Mouse (Mus musculus) myocyte (in vitro differentiated cells): ENCODE measurements around the gene Mettl7a2.

Source experiments
- E2F4 ChIP-seq: IDR thresholded peaks from one replicate; pipeline ENCODE4 v1.6.1; 2011; ENCODE audit warnings: mild to moderate bottlenecking, control low read depth, moderate library complexity; ENCODE audit not compliant: insufficient read depth
- MAX ChIP-seq: IDR thresholded peaks from one replicate; pipeline ENCODE4 v1.6.1; 2011; ENCODE audit warnings: low read depth, mild to moderate bottlenecking, control low read depth
- MYOD1 ChIP-seq, 3 experiments: IDR thresholded peaks; one replicate each; pipeline ENCODE4 v1.6.1; 2011; ENCODE audit warnings: control low read depth in 2 of 3, low read depth in 2 of 3, mild to moderate bottlenecking in 2 of 3, moderate library complexity in 1 of 3; ENCODE audit not compliant: insufficient read length in 2 of 3, control insufficient read depth in 1 of 3
- MYOG ChIP-seq, 3 experiments: IDR thresholded peaks; one replicate each; pipeline ENCODE4 v1.6.1; 2011; ENCODE audit warnings: control low read depth in 2 of 3, low read depth in 2 of 3, mild to moderate bottlenecking in 2 of 3; ENCODE audit not compliant: insufficient read length in 2 of 3, control insufficient read depth in 1 of 3, insufficient read depth in 1 of 3
- POLR2A ChIP-seq: IDR thresholded peaks from one replicate; pipeline ENCODE4 v1.6.1; 2011; ENCODE audit warnings: low read depth, mild to moderate bottlenecking, control low read depth, moderate library complexity; ENCODE audit not compliant: insufficient read length
- POLR2AphosphoS2 ChIP-seq: IDR thresholded peaks from one replicate; pipeline ENCODE4 v1.6.1; 2011; ENCODE audit warnings: low read depth, control low read depth; ENCODE audit not compliant: insufficient read length
- REST ChIP-seq: IDR thresholded peaks from one replicate; pipeline ENCODE4 v1.6.1; 2011; ENCODE audit warnings: mild to moderate bottlenecking, control low read depth, moderate library complexity; ENCODE audit not compliant: insufficient read depth, insufficient read length
- SRF ChIP-seq: IDR thresholded peaks from one replicate; pipeline ENCODE4 v1.6.1; 2011; ENCODE audit warnings: low read depth; ENCODE audit not compliant: control insufficient read depth, insufficient read length
- TCF3 ChIP-seq: IDR thresholded peaks from one replicate; pipeline ENCODE4 v1.6.1; 2011; ENCODE audit warnings: low read depth, control low read depth; ENCODE audit not compliant: insufficient read length
- USF1 ChIP-seq: IDR thresholded peaks from one replicate; pipeline ENCODE4 v1.6.1; 2011; ENCODE audit warnings: low read depth, mild to moderate bottlenecking, control low read depth, moderate library complexity

- TF ChIP-seq SRF (no peak), POLR2A (no peak), E2F4 (no peak), USF1 (no peak), POLR2AphosphoS2 (no peak), MYOD1 (IDR thresholded peaks at IDR 0.05; ENCODE audit: control insufficient read depth in 1 of 3, insufficient read length in 2 of 3, low read depth in 2 of 3) (no peak), REST (no peak), MYOG (IDR thresholded peaks at IDR 0.05; ENCODE audit: control insufficient read depth in 1 of 3, insufficient read depth in 1 of 3, insufficient read length in 2 of 3, low read depth in 2 of 3) (no peak), MAX (no peak), TCF3 (no peak)
Observed at GRCm38 (mm10) chr15:100314448-100315145, 38.4 kb upstream of the Mettl7a2 start.
